Mouse (Mus musculus): Measurements from ENCODE around the gene Zfp988. TPM values are rescaled to one million over a fixed set of nuclear protein-coding genes. Genes with fewer than 3 reads are reported as not detected.
"Not testable (repeated sequence)": the region's sequence is repeated elsewhere in the genome, so short reads cannot be mapped to it uniquely, and the experiment has no call there.

Zfp988 gene
- polyA plus RNA-seq, 1 experiment from 2014 or later: not detected

DNA sequence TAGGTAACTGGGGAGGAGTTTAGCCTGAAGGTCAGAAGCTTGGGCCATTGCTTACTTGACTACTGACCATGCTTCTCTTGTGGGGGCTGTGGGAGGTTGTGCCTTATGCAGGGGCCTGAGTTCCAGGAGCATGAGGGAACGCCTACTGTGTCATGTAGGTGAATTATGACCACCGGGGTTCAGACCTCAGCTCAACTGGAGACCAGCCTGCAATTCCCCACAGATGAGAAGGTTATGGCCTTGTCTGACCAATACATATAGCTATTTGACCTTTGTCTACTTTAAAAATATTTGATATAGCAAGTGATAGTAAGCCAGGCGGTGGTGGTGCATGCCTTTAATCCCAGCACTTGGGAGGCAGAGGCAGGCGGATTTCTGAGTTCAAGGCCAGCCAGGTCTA is 77.7 kb downstream of the Zfp988 start:
- H3K4me1 ChIP-seq (replicated peaks; ENCODE audit: control insufficient read depth, insufficient read depth, low read length); H3K27ac ChIP-seq (ENCODE audit: low read length); H3K36me3 ChIP-seq (ENCODE audit: control insufficient read depth, insufficient read depth); ATAC-seq; H3K9me3 ChIP-seq (ENCODE audit: control insufficient read depth, low read length); H3K9ac ChIP-seq (replicated peaks; ENCODE audit: low read depth, low read length); H3K4me2 ChIP-seq (ENCODE audit: low read length); H3K4me3 ChIP-seq (replicated peaks; ENCODE audit: low read length); H3K27me3 ChIP-seq (replicated peaks; ENCODE audit: control insufficient read depth, insufficient read depth, low read length): not testable (repeated sequence)
- WGBS: 92% methylated on average over 2 of the region's 4 CpGs

Other genes starting within 250 kb of the Zfp988 start
- gene Zfp991, start 173.6 kb upstream of the Zfp988 start, polyA plus RNA-seq (2015; fragmentation: Nextera tagmentation; extraction: Ambion mirVana): 3.9 and 4.1 TPM in 2 replicates
- not detected in 2 replicates for gene Zfp978, start 55.6 kb downstream of the Zfp988 start, polyA plus RNA-seq (2015; fragmentation: Nextera tagmentation; extraction: Ambion mirVana)
- 2.9 and 3.4 TPM in 2 replicates for gene Zfp982, start 186.7 kb downstream of the Zfp988 start, polyA plus RNA-seq (2015; fragmentation: Nextera tagmentation; extraction: Ambion mirVana)
- gene Gm16503, start 234.5 kb downstream of the Zfp988 start, polyA plus RNA-seq (2015; fragmentation: Nextera tagmentation; extraction: Ambion mirVana): 0.30 and 0.37 TPM in 2 replicates
- 0.09 TPM in 1 of 2 replicates, not detected in the other for gene Zfp985, start 247.6 kb downstream of the Zfp988 start, polyA plus RNA-seq (2015; fragmentation: Nextera tagmentation; extraction: Ambion mirVana)